In the genomic region with DNA sequence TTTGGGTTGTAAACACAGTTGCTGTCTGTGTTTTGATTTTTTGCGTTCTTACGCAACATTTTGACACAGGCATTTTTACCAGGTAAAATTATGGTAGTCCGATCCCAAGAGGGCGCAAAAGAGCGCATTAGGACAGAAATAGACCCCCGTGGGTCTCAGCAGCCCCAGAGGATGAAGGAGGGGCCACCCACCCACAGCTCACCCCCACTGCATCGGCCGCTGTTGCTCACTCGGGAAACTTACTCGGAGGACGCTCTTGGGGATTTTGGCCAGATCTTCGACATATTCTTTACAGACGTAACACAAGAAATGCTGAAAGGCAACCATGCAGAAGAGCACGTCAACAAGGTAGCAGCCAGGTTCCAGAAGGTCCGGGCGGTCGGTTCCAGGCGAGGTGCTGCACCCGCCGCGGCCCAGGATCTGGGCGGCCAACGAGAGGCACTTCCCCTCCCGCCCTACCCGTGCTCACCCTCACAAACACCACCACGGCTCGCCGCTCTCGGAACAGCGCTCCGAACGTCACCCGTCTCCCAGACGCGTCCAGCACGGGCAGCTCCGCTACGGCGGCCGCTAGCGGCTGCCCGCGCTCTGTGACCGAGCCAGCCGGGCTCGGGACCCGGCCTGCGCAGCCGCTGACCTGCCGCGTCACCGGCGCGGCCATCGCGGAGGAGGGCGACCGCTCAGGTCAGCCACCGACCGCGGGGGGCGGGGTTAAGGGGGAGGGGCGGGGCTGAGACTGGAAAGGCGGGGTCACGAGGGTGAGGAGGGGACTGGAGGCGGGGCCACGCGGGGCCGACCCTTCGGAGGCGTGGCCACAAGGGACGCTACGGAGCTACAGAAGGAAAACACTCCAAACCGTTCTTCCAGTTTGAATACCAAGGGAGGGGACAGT, we compare ENCODE assay signal across 1 mouse cellular context.
TF ChIP-seq lines count a peak whose summit lies in the region.

A gene (minus strand): TSS at position 687 of the 892 bp plus-strand sequence.

TF ChIP-seq in MEL, 35 proteins besides CTCF, POLR2A, EP300 and RAD21 (continued from another document):
- TF ChIP-seq HCFC1 (IDR thresholded peaks at IDR 0.05; ENCODE audit: low read depth, low read length) (peak; percentile 41; the same call in 1 of the 2 replicates), USF1 (IDR thresholded peaks at IDR 0.05; ENCODE audit: low read depth, low read length) (peak; percentile 75), BHLHE40 (IDR thresholded peaks at IDR 0.05; ENCODE audit: borderline replicate concordance, low read depth, low read length) (no peak), MEF2A (IDR thresholded peaks at IDR 0.05; ENCODE audit: extremely low read depth, insufficient replicate concordance, low read depth, low read length, poor library complexity, severe bottlenecking) (0 out of 2 replicates have a peak, but pooled peaks have one; percentile 20), RCOR1 (IDR thresholded peaks at IDR 0.05; ENCODE audit: low read depth, low read length) (peak; percentile 30; the same call in 1 of the 2 replicates), TBP (IDR thresholded peaks at IDR 0.05; ENCODE audit: low read depth, low read length) (0 out of 2 replicates have a peak, but pooled peaks have one; percentile 27), NELFE (IDR thresholded peaks at IDR 0.05; ENCODE audit: low read depth, low read length) (peak; percentile 51)
